Mouse (Mus musculus) cerebellum, postnatal 36 days (tissue): ENCODE measurements at regions not wholly inside any gene's neighbourhood (a gene's known extent, or its start where the extent isn't known, plus 50 kb on each side); places are given as distances from the start of the nearest gene placed in this dataset.

Source experiments
- DNase-seq, 2 experiments: peaks; one replicate each; pipeline ENCODE4 v3.0.0; 2021 to 2022; ENCODE audit warnings: mixed read lengths in 2 of 2

- no peak for DNase-seq
Observed at GRCm38 (mm10) chr5:46791051-46791450, 933.6 kb upstream of the Lcorl start.

GRCm38 (mm10) chr5:46790536-46790935 lies 933.1 kb upstream of the Lcorl start:
- DNase-seq, result no peak

DNA sequence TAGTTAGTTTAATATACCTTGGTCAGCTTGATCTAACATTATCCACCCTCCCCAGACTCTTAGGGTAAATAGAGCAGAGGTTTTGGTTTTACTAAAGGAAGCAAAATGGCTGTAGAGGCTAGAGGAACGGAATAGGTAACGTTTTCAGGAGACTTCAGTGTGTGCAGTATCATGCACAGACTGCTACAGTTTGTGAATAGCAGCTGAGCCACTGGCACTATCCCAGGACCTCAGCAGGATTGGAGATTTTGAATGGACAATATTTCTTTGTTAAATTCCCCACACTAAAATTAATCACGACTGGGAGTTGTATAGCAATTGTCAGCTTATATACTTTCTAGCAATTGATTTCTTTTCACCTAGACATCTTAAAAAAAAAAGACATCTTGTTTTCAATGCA lies 929.7 kb upstream of the Lcorl start:
- DNase-seq, result no peak

DNA sequence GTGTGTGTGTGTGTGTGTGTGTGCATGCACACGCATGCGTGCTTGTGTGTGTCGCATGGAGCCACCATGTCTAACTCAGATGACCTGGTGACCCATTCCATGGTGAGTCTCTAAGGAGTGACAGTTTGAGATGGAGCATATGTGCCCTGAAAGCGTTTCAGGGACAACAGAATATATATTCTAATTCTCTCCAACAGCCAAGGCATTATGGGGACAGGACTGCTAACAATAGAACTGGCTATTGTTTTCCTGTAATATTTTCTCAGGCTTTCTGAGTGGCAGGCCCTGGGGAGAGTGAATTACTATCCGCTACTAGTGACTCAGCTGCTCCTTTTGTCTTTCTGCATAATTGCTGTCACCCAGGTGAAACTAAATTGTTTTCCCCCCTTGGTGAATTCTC lies 898.7 kb upstream of the Lcorl start:
- DNase-seq, result no peak

DNA sequence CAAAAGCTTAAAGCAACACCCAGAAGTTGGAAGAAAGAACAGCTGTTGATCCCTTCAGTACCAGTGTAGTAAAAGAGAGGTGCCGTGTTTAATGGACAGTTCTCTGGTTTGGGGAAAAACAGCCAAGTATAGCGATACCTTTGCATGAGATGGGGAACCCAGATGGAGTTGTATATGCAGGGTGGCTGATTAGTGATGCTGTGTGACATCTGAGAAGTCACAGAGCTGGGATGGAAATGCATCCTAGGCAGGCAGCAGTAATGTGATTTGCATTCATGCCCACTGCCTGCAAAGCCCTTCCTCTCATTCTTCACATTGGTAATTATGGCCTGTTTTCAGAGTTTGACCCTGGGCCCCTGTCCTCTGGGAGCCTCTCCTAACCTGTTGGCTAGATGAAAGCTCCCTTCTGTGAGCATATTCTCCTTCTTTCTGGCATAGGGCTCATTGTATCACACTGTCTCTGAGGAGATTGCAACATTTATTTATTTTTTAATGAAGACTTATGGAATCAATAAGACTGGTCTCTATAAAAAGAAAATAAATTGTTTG lies 882.7 kb upstream of the Lcorl start:
- DNase-seq, result no peak

DNA sequence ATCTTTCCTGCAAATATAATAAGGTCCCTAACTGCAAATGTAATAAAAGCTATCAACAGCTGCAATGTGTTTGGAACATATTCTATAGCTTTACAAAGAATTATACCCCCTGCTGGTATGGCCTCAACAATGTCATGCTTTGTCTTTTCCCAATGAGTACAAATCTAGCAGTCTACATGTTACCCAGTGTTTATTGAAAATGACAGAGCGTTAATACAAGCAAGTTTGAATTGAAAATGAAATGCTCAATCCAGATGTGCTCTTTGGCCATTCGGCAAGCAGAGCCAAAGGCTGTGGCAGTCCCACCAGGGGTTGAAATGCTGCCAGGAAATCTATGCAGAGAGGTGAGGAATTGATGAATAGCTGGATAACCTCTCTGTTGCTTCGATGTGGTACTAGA lies 875.1 kb upstream of the Lcorl start:
- no peak for DNase-seq

GRCm38 (mm10) chr5:46732025-46732424 lies 874.6 kb upstream of the Lcorl start:
- DNase-seq, result no peak

DNA sequence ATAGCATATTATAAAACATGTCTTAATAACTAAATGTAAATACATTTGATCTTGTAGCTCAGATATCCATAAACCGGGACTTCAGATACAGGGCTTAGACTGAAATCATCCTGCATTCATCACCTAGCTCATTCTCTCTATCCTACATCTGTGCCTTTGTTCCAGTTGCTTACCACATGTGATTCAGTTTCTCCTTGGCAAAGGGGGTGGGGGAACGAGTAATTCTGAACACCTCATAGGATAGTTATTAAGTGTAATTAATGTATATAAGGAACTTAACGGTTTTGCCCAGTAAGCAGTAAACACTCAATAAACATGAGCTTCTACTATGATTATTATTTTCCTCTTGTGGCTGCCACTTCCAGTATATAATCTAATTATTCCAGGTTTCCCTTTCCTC lies 873.9 kb upstream of the Lcorl start:
- DNase-seq, result no peak

DNA sequence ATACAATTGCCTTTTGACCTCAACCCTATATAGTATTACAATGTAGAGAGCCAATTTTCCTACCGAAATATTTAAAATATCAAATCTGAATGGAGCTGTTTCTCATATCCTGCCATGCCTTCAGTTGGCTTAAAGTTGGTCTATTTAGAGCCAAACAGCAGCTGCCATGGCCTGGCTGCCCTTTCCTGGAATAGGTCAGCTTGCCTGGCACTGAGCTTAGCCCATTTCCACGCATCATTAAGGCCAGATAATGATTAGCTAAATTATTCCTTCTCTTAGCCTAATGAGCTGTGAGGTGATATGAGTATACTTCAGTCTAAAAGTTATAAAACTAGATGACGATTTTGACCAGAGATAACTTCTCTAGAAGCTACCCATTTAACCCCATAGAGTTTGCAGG lies 852.2 kb upstream of the Lcorl start:
- DNase-seq, result no peak

- DNase-seq, result no peak
Observed at GRCm38 (mm10) chr5:46707845-46708244, 850.4 kb upstream of the Lcorl start.

GRCm38 (mm10) chr5:46707021-46707420 lies 849.6 kb upstream of the Lcorl start:
- no peak for DNase-seq

- DNase-seq, result no peak
Observed at GRCm38 (mm10) chr5:46678007-46678406, 820.6 kb upstream of the Lcorl start.

DNA sequence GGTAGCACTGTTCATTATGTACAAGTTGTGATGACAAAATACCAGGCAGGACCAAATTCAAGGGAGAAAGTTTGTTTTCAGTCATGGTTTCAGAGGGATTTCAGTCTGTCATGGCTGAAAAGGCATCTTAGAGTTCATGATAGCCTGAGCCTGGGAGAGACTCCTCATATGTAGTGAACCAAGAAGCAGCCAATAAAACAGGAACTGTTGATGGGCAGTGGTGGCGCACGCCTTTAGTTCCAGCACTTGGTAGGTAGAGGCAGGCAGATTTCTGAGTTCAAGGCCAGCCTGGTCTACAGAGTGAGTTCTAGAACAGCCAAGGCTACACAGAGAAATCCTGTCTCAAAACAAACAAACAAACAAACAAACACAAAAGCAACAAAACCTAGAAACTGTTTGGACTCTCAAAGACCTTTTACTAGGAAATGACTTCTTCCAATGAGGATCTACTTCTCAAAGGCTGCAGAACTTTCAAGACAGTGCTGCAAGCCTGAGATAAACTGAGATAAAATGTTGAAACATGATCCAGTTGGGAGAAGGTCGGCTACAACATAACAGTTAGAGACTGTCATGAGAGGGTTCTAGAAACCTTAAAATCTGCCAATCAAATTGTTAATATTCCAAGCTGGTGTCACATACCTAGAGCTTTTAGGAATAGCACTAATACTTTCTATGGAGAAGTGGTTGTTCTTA lies 817.5 kb upstream of the Lcorl start:
- no peak for DNase-seq

GRCm38 (mm10) chr5:46673413-46673812 lies 816.0 kb upstream of the Lcorl start:
- no peak for DNase-seq

- no peak for DNase-seq
Observed at GRCm38 (mm10) chr5:46670484-46670883, 813.1 kb upstream of the Lcorl start.

DNA sequence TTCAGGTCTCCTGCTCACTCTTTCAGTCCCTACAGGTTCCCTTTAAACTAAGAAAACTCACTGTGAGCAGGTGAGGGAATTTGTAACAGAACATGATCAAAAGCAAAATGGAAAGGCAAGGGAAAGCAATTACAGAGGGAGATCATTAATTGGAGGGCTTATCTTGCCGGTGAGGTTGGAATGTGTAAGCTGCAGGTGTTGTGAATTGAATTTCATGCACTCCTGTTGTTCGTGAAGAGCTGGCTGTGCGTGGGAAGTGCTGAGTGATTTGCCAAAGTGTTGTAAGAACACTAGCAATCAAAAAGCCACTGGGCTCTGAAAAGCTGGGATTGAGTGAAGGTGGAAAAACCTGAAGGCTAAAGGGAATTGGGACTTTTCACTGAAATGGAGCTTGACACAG lies 808.8 kb upstream of the Lcorl start:
- DNase-seq, result no peak

DNA sequence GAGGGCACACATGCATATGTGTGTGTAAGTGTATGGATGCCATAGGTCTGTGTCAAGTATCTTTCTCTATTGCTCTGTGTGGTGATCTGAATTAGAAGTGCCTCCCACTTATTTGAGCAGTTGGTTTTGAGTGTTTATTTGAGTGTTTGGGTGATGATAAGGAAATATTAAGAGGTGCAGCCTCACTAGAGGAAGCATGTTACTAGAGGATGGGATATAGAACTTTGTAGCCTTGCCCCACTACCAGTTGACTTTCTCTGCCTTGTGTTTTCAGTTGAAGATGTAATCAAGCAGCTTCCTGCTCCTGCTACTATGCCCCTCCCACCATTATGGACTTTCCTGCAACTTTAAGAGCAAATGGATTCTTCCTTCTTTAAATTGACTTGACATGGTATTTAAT lies 799.6 kb upstream of the Lcorl start:
- DNase-seq, result no peak

DNA sequence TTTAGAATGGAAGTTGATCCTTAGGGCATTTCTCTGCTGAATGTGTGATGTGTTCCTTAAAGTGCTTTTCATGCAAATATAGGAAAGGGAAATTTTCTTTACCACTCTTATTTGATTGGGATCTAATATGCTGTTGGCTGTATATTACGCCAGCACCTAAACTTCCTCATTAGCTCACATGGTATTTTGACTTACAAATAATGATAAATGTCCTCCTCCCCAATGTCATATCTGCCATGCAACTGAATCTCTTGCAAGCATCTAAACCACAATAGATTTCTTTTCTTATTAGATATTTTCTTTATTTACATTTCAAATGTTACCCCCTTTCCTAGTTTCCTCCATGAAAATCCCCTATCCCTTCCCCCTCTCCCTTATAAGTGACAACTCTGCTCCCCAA lies 796.8 kb upstream of the Lcorl start:
- no peak for DNase-seq

- no peak for DNase-seq
Observed at GRCm38 (mm10) chr5:46643009-46643408, 785.6 kb upstream of the Lcorl start.

GRCm38 (mm10) chr5:46635116-46635668 lies 777.8 kb upstream of the Lcorl start:
- DNase-seq, result no peak
